Mouse (Mus musculus): ENCODE data around the gene Dcun1d1. TPM values are rescaled to one million over a fixed set of nuclear protein-coding genes. Genes with fewer than 3 reads are reported as not detected.

The Dcun1d1 gene
- polyA plus RNA-seq, 1 experiment from 2014 or later, result 104 TPM

DNA sequence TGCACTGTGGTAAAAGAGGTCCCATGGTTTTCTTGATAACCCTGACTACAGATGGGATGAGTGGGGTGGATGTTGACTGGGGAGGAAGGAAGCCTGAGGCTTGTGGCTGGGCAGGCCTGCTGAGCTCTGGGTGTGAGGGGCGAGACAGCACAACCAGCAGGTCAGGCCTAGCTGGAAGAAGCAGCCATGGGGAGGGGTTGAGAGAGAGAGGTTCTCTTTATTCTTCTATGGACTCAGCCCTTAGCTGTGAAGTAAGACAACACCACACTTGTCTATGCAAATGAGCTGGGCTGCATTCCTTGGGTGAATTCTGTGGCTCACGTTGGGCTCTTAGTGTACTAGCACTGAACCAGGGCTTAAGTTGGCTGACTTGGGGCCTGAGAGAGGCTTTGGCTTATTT, 2.8 kb upstream of the Dcun1d1 start:
- Histone ChIP-seq H3K36me3 (ENCODE audit: control insufficient read depth, insufficient read depth, low read length) (no peaks in the 10 kb centered on the region), H3K27me3 (ENCODE audit: control insufficient read depth, insufficient read depth, low read length) (no peaks in the 10 kb centered on the region), H3K9ac (ENCODE audit: low read length) (no peak overlapping the region), H3K4me1 (replicated peaks; ENCODE audit: control insufficient read depth, insufficient read depth, low read length) (no peaks in the 10 kb centered on the region), H3K9me3 (ENCODE audit: control insufficient read depth, low read length) (no peaks in the 10 kb centered on the region), H3K27ac (ENCODE audit: low read depth, low read length) (no peak overlapping the region), H3K4me3 (ENCODE audit: low read depth, low read length) (no peak overlapping the region), H3K4me2 (ENCODE audit: low read depth, low read length, severe bottlenecking) (no peak overlapping the region)
- ATAC-seq (replicated peaks; ENCODE audit: low FRiP score), result no peak
- DNase-seq (ENCODE audit: low spot score), result no peak
- 45% methylated on average over 2 of the region's 2 CpGs for WGBS

DNA sequence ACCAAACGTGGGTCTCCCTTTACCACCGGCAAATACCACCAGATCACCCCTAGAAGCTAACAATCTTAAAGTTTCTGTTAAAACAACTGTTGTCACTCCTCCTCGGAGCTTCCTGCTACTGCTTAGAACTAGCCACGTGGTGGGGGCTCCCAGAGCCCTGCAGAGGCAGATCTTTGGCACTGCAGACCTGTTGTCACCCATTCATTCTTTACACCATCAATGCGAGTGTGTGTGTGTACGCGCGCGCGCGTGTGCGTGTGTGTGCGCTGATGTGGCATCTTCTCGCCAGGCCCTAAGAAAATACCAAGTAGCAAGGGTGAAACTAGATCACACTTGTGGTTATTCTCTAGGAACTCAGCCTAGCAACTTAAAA, 3.9 kb downstream of the Dcun1d1 start:
- ATAC-seq (replicated peaks; ENCODE audit: low FRiP score), result peak; percentile 68
- 3% methylated on average over 14 of the region's 14 CpGs for WGBS

DNA sequence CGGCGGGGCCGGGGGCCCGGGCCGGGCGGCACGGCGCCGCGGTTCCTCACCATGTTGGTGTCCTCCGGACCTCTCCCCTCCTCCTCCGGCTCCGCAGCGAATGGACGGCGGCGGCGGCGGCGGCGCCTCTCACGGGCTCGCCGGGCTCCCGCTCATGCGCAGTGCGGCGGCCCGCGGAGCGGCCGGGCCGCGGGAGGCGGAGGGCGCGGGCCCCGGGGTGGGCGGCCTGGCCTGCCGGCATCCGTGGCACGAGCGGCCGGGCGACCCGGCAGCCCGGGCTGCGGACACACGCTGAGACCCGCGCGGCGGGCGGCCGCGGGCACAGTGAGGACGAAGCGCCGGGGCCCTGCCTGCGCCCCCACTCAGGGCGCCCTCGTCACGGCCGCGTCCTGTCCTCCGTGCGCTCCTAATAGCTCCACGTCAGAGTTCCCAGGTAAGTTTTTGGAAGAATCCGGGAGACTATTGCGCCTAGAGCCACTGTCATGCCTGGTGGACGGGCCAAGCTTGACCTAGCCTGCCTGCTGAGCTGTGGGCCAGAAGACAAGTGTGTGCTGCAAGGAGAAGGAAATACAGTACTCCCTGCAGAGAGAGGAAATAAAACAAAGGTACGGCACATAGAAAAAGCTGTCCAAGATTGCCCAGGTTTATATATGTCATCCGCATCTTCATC, 4.4 kb downstream of the Dcun1d1 start:
- no peaks in the 10 kb centered on the region for H3K9me3 ChIP-seq (ENCODE audit: control insufficient read depth, low read length)
- ATAC-seq (replicated peaks; ENCODE audit: low FRiP score) (peak; percentile 93), DNase-seq (ENCODE audit: low spot score) (peak; percentile 87)
- H3K9ac ChIP-seq (ENCODE audit: low read length), result peak overlapping the region; percentile 99
- H3K4me2 ChIP-seq (ENCODE audit: low read depth, low read length, severe bottlenecking), result peak overlapping the region; percentile 72
- H3K4me3 ChIP-seq (ENCODE audit: low read depth, low read length), result peak overlapping the region; percentile 95
- peak overlapping the region; percentile 80 for H3K27ac ChIP-seq (ENCODE audit: low read depth, low read length)
- H3K4me1 ChIP-seq (replicated peaks; ENCODE audit: control insufficient read depth, insufficient read depth, low read length), result peaks cover 8% of the 10 kb centered on the region; the same call in 1 of the 2 replicates
- under 1% methylated on average over 47 of the region's 73 CpGs for WGBS
- H3K36me3 ChIP-seq (ENCODE audit: control insufficient read depth, insufficient read depth, low read length), result no peaks in the 10 kb centered on the region
- H3K27me3 ChIP-seq (ENCODE audit: control insufficient read depth, insufficient read depth, low read length), result no peaks in the 10 kb centered on the region

More for the DNA sequence above, 3.9 kb downstream of the Dcun1d1 start:
- Histone ChIP-seq H3K9ac (ENCODE audit: low read length) (peak overlapping the region; percentile 99), H3K4me2 (ENCODE audit: low read depth, low read length, severe bottlenecking) (peak overlapping the region; percentile 72), H3K27ac (ENCODE audit: low read depth, low read length) (no peak overlapping the region), H3K9me3 (ENCODE audit: control insufficient read depth, low read length) (no peaks in the 10 kb centered on the region), H3K27me3 (ENCODE audit: control insufficient read depth, insufficient read depth, low read length) (no peaks in the 10 kb centered on the region), H3K36me3 (ENCODE audit: control insufficient read depth, insufficient read depth, low read length) (no peaks in the 10 kb centered on the region), H3K4me1 (replicated peaks; ENCODE audit: control insufficient read depth, insufficient read depth, low read length) (peaks cover 8% of the 10 kb centered on the region; the same call in 1 of the 2 replicates), H3K4me3 (ENCODE audit: low read depth, low read length) (peak overlapping the region; percentile 95)
- DNase-seq (ENCODE audit: low spot score), result peak; percentile 70

DNA sequence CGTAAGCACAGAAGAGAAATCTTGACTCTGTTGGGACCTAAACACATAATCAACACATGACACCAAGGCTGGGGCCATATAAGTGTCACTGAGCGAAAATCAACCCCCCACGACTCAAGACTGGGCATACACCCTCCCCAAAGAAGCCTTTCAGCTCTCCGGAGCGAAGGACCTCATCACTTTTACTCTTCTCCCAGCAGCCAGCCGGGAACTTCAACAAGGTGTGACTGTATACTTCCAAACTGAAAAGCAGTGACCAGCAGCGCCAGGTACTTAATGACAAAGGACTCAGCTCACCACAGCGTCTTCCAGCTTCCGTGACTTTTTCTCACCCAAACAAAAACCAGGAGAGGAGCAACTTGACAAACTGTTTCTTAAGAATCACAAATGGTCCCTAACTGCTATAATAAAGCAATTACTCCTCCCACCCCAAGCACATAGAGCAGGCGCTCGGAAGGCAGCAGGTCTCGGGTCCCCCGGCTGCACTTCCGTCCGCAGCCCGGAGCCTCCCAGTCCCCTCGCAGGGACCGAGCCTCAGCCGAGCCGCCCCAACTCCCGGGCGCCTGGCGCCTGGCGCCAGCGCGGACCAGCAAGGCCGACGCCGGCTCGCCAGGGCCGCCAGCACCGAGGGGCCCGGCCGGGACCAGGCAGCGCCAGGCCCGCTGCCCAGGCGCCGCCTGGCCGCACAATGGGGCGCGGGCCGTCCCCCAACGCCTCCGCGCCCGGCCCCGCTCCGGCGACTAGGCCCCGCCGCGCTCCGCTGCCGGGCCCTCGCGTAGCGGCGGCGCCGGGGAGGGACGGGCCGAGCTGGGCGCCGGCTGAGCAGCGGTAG, 5.1 kb downstream of the Dcun1d1 start:
- Histone ChIP-seq H3K27ac (ENCODE audit: low read depth, low read length) (peak overlapping the region; percentile 80), H3K9ac (ENCODE audit: low read length) (peak overlapping the region; percentile 99), H3K4me3 (ENCODE audit: low read depth, low read length) (peak overlapping the region; percentile 95), H3K9me3 (ENCODE audit: control insufficient read depth, low read length) (no peaks in the 10 kb centered on the region), H3K27me3 (ENCODE audit: control insufficient read depth, insufficient read depth, low read length) (no peaks in the 10 kb centered on the region), H3K4me2 (ENCODE audit: low read depth, low read length, severe bottlenecking) (peak overlapping the region; percentile 54), H3K4me1 (replicated peaks; ENCODE audit: control insufficient read depth, insufficient read depth, low read length) (peaks cover 8% of the 10 kb centered on the region; the same call in 1 of the 2 replicates), H3K36me3 (ENCODE audit: control insufficient read depth, insufficient read depth, low read length) (no peaks in the 10 kb centered on the region)
- ATAC-seq (replicated peaks; ENCODE audit: low FRiP score), result peak; percentile 79
- 1% methylated on average over 45 of the region's 65 CpGs for WGBS
- peak; percentile 82 for DNase-seq (ENCODE audit: low spot score)

DNA sequence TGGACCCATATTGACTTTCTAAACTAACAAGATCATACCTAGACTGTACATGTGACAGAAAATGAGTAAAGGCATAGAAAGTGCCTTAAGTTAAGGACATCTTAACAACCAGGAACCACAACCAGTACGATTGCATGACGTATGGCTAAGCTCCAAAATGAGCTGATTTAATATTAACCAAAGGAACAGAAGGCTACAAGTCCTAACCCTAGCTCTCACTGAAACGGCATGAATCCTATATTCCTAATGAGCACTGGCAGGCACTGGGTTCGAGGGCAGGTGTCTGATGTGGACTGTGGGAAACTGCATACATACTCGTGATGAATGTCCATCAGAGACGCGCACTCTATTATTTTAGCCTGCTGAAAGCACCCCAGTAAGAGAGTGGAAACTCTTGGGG, 5.9 kb downstream of the Dcun1d1 start:
- Histone ChIP-seq H3K27me3 (ENCODE audit: control insufficient read depth, insufficient read depth, low read length) (no peaks in the 10 kb centered on the region), H3K4me2 (ENCODE audit: low read depth, low read length, severe bottlenecking) (peak overlapping the region; percentile 54), H3K9me3 (ENCODE audit: control insufficient read depth, low read length) (no peaks in the 10 kb centered on the region), H3K27ac (ENCODE audit: low read depth, low read length) (no peak overlapping the region), H3K36me3 (ENCODE audit: control insufficient read depth, insufficient read depth, low read length) (no peaks in the 10 kb centered on the region), H3K9ac (ENCODE audit: low read length) (peak overlapping the region; percentile 99), H3K4me1 (replicated peaks; ENCODE audit: control insufficient read depth, insufficient read depth, low read length) (peaks cover 8% of the 10 kb centered on the region; the same call in 1 of the 2 replicates), H3K4me3 (ENCODE audit: low read depth, low read length) (peak overlapping the region; percentile 95)
- WGBS, result 45% methylated on average over 7 of the region's 7 CpGs
- no peak for ATAC-seq (replicated peaks; ENCODE audit: low FRiP score)
- no peak for DNase-seq (ENCODE audit: low spot score)

DNA sequence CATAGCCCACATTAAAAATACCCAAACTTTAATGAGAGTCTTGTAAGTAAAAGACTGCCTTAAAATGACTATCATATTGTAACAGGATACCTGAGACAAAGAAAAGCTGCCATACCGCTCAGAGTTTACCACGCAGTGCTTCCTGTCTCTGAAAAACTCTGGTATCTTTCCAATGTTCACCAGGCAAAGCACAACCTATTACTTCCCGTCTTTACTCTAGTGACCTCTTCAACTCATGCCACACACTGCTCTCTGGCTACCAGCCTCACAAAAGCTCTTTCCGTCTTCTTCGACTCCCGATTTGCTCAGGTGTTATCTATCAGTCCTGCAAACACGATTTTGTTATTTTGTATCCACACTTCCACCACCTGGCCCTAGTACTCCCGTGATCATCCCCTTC, 7.4 kb downstream of the Dcun1d1 start:
- no peak overlapping the region for H3K4me3 ChIP-seq (ENCODE audit: low read depth, low read length)
- H3K4me2 ChIP-seq (ENCODE audit: low read depth, low read length, severe bottlenecking), result no peak overlapping the region
- no peaks in the 10 kb centered on the region for H3K9me3 ChIP-seq (ENCODE audit: control insufficient read depth, low read length)
- no peak overlapping the region for H3K27ac ChIP-seq (ENCODE audit: low read depth, low read length)
- no peaks in the 10 kb centered on the region for H3K36me3 ChIP-seq (ENCODE audit: control insufficient read depth, insufficient read depth, low read length)
- 72% methylated on average over 8 of the region's 8 CpGs for WGBS
- no peak for ATAC-seq (replicated peaks; ENCODE audit: low FRiP score)
- H3K9ac ChIP-seq (ENCODE audit: low read length), result no peak overlapping the region
- H3K27me3 ChIP-seq (ENCODE audit: control insufficient read depth, insufficient read depth, low read length), result no peaks in the 10 kb centered on the region
- peaks cover 8% of the 10 kb centered on the region; the same call in 1 of the 2 replicates for H3K4me1 ChIP-seq (replicated peaks; ENCODE audit: control insufficient read depth, insufficient read depth, low read length)
- DNase-seq (ENCODE audit: low spot score), result no peak

DNA sequence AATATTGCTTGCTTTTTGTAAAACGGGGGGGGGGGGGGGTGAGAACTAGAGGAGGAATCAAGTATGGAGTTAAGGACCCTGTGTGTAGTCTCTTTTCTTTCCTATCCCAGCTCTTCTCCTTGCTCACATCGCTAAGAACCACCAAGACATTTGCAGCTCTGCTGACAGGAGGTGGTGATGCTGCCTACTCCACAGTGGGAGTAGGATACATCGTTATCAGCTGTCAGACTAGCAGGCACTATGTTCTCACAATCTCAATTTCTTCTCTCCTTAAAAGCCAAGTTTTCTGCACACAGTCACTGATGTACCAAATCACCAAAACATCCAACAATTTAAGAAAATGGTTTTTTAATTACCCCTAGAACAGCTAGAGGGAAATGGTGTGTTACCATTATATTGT, 7.8 kb downstream of the Dcun1d1 start:
- WGBS, result 61% methylated on average over 3 of the region's 3 CpGs
- Histone ChIP-seq H3K27ac (ENCODE audit: low read depth, low read length) (no peak overlapping the region), H3K9ac (ENCODE audit: low read length) (no peak overlapping the region), H3K4me1 (replicated peaks; ENCODE audit: control insufficient read depth, insufficient read depth, low read length) (peaks cover 8% of the 10 kb centered on the region; the same call in 1 of the 2 replicates), H3K27me3 (ENCODE audit: control insufficient read depth, insufficient read depth, low read length) (no peaks in the 10 kb centered on the region), H3K4me2 (ENCODE audit: low read depth, low read length, severe bottlenecking) (no peak overlapping the region), H3K4me3 (ENCODE audit: low read depth, low read length) (no peak overlapping the region), H3K36me3 (ENCODE audit: control insufficient read depth, insufficient read depth, low read length) (no peaks in the 10 kb centered on the region), H3K9me3 (ENCODE audit: control insufficient read depth, low read length) (no peaks in the 10 kb centered on the region)
- no peak for DNase-seq (ENCODE audit: low spot score)
- ATAC-seq (replicated peaks; ENCODE audit: low FRiP score), result no peak

DNA sequence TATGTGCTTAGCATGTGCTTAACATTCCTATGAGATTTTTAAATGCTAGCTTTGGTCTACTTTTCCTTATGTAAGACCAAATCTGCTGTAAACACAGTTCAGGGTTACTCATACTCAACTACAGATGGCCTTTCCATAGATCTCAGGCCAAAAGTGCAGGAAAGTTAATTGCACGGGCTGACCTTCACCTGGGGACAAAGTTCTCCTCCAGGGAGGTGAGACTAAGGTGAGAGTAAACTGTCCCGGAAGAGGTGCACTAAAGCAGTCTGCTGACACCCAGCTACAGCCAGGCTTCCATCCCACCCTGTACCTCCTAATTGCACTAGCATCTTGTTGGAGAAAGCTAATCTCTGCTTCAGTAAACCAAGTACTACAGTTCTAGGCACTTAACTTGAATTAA, 11.4 kb downstream of the Dcun1d1 start:
- no peaks in the 10 kb centered on the region for H3K9me3 ChIP-seq (ENCODE audit: control insufficient read depth, low read length)
- no peaks in the 10 kb centered on the region for H3K27me3 ChIP-seq (ENCODE audit: control insufficient read depth, insufficient read depth, low read length)
- no peak overlapping the region for H3K9ac ChIP-seq (ENCODE audit: low read length)
- ATAC-seq (replicated peaks; ENCODE audit: low FRiP score) (no peak), DNase-seq (ENCODE audit: low spot score) (no peak)
- no peak overlapping the region for H3K27ac ChIP-seq (ENCODE audit: low read depth, low read length)
- no peaks in the 10 kb centered on the region for H3K36me3 ChIP-seq (ENCODE audit: control insufficient read depth, insufficient read depth, low read length)
- H3K4me3 ChIP-seq (ENCODE audit: low read depth, low read length), result no peak overlapping the region
- 71% methylated on average over 2 of the region's 2 CpGs for WGBS
- no peak overlapping the region for H3K4me2 ChIP-seq (ENCODE audit: low read depth, low read length, severe bottlenecking)
- 0 out of 2 replicates have a peak, but pooled peaks cover 3% of the 10 kb centered on the region for H3K4me1 ChIP-seq (replicated peaks; ENCODE audit: control insufficient read depth, insufficient read depth, low read length)
